Mouse (Mus musculus) E14TG2a.4 (cell line): ENCODE results near the gene Tgif2.

ENCODE experiments used
- CTCF ChIP-seq: conservative IDR thresholded peaks from 2 replicates; pipeline ENCODE4 v1.5.1; 2014; ENCODE audit warnings: low read length
- NANOG ChIP-seq: IDR thresholded peaks from 2 replicates; pipeline ENCODE4 v1.6.1; 2014; ENCODE audit warnings: borderline replicate concordance, low read length, mixed read lengths

DNA sequence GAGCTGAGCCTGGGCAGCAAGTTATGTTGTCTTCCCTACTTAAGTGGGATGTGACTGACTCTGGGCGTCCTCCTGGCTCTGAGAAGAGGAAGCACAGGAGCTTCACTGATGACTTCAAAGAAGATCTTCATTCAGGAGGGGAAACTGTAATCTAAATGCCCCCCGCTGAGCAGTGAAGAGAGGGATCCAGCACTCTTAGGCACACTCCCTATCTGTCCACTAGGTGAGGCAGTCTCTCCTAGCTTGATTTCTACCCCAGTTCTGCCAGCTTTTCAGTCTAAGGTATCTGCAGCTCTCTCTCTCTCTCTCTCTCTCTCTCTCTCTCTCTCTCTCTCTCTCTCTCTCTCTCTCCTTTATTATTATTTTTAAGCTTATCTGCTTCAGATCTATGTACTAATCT lies 63.6 kb downstream of the Tgif2 start:
- TF ChIP-seq NANOG = no peak
- TF ChIP-seq CTCF = peak; percentile 19
